Mouse (Mus musculus) kidney, adult 11 months (tissue): ENCODE measurements around the gene Crispld2.

Source experiments
- DNase-seq: peaks from one replicate; pipeline ENCODE4 v3.0.0; 2022

Gene Crispld2

GRCm38 (mm10) chr8:120075347-120075746, 83.1 kb downstream of the Crispld2 start:
- DNase-seq: no peak

DNA sequence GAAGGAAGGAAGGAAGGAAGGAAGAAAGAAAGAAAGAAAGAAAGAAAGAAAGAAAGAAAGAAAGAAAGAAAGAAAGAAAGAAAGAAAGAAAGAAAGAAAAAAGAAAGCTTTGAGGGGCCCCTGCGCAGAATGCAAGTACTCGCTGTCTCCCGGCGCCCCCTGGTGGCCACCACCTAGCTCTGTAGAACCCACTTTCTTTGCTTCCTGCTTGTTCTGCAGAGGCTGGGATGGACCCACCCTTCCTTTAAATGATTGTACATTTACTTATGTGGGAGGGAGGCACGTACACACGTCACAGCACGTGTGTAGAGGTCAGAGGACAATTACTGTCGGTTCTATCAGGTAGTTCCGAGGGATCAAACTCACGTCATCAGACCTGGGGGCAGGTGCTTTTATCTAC, 85.8 kb downstream of the Crispld2 start:
- DNase-seq: peak; percentile 49

GRCm38 (mm10) chr8:120079361-120079760, 87.1 kb downstream of the Crispld2 start:
- DNase-seq: no peak

GRCm38 (mm10) chr8:120083261-120083660, 91.0 kb downstream of the Crispld2 start:
- no peak for DNase-seq

GRCm38 (mm10) chr8:120084783-120085182, 92.5 kb downstream of the Crispld2 start:
- DNase-seq: no peak

DNA sequence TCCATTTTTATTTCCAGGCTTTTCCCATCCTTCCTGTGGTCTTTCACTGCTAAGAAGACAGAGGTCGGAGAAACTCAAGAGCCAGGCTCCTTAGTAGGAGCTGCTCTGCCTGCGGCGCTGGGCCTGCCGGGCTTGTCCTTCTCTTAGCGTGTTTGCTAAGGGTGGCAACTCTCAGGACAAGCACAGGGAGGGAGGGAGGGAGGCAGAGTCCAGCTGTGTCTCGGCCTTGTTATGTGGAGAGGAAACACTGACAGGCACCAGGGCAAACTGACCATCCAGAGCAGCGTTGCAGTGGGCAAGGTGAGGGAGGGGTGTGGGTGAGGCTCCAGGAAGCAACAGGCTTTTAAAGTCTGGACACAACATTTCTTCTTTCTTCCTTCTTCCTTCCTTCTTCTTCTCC, 97.3 kb downstream of the Crispld2 start:
- DNase-seq: no peak

GRCm38 (mm10) chr8:120091032-120091431, 98.8 kb downstream of the Crispld2 start:
- DNase-seq: no peak

DNA sequence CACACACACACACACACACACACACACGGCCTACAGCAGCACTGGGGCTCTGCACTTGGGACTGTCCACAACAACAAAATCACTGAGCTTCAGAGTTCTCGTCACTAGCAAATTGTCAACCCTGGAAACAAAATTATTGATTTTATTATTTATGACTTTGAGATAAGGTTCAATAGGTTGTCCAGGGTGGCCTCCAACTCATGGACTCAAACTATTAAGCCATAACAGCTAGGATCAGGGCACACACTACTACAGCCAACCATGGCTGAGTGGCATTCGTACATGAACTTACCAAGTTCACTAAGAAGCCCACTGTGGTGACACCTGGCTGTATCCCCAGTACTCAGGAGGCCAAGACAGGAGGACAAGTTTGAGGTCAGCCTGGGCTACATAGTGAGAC, 100.9 kb downstream of the Crispld2 start:
- DNase-seq: no peak

- DNase-seq: no peak
Observed at GRCm38 (mm10) chr8:120094801-120095200, 102.6 kb downstream of the Crispld2 start.

GRCm38 (mm10) chr8:120096486-120096885, 104.2 kb downstream of the Crispld2 start:
- peak; percentile 52 for DNase-seq

DNA sequence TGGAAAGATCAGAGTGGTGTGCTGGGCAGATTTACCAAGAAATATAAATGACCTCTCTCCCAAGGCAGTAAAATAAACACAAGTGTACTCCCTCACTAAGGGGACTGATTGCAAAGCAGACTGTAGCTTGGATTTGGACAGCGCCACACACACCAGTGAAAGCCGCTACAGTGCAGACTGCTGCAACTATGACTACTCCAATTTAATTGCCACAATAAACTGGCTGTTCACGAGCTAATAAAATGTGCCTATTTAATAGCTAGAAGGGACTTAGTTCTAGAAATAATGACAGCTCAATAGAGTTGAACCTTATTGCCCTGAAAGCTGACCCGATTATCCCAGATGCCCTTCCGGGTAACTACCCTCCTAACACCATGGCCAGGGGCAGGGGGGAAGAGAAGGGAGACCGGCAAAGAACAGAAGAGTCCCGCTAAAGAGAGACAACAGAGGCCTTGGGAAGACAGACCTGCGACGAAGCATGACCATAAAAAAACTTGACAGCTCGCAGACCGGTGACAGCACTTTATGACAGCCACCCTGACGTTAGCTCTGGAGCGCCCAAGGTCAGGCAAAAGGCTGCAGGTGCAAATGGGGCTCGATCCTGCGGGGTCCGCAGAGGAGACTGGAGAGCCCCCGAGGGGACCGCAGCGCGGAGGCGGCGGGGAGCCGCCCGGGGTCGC, 108.3 kb downstream of the Crispld2 start:
- DNase-seq: peak; percentile 29

GRCm38 (mm10) chr8:120101068-120101972, 109.1 kb downstream of the Crispld2 start, which contains the start of gene Zdhhc7:
Gene Zdhhc7, minus strand, starts transcription at chr8:120101482.
- DNase-seq: peak; percentile 79
